Mouse (Mus musculus) midbrain, embryonic 11.5 days (tissue): ENCODE results near the gene Pacsin1. TPM values are rescaled to one million over a fixed set of nuclear protein-coding genes. Genes with fewer than 3 reads are reported as not detected.
A peak's percentile ranks its signal among the peaks of the same experiment; 100 is the strongest.

Experiments
- ATAC-seq: fragments of 200-750 bp; cut with Nextera tagmentation; 2 replicates; pipeline ENCODE4 v1.8.0; 2017; ENCODE audit warnings: moderate TSS enrichment, moderate library complexity; ENCODE audit not compliant: low FRiP score
- DNase-seq: peaks from one replicate; pipeline ENCODE4 v3.0.0; 2015; ENCODE audit warnings: low spot score; ENCODE audit errors: missing footprints
- H3K27ac ChIP-seq: fragments of 300-500 bp; sonication (generic); 2 replicates; pipeline ENCODE4 v1.5.1; 2014; ENCODE audit warnings: low read depth, low read length
- H3K27me3 ChIP-seq: fragments of 300-500 bp; sonication (generic); 2 replicates; pipeline ENCODE4 v1.6.1; 2014; ENCODE audit warnings: mild to moderate bottlenecking, low read length, moderate library complexity, mixed read lengths; ENCODE audit not compliant: control insufficient read depth, insufficient read depth
- H3K36me3 ChIP-seq: fragments of 300-500 bp; sonication (generic); 2 replicates; pipeline ENCODE4 v1.6.1; 2014; ENCODE audit warnings: mild to moderate bottlenecking, low read length, moderate library complexity, mixed read lengths; ENCODE audit not compliant: control insufficient read depth, insufficient read depth
- H3K4me1 ChIP-seq: fragments of 300-500 bp; sonication (generic); 2 replicates; pipeline ENCODE4 v1.6.1; 2014; ENCODE audit warnings: low read length; ENCODE audit not compliant: control insufficient read depth, insufficient read depth
- H3K4me2 ChIP-seq: fragments of 300-500 bp; sonication (generic); 2 replicates; pipeline ENCODE4 v1.6.1; 2014; ENCODE audit warnings: mild to moderate bottlenecking, moderate library complexity
- H3K4me3 ChIP-seq: fragments of 300-500 bp; sonication (generic); 2 replicates; pipeline ENCODE4 v1.5.1; 2014; ENCODE audit warnings: low read depth, low read length
- H3K9ac ChIP-seq: fragments of 300-500 bp; sonication (generic); 2 replicates; pipeline ENCODE4 v1.6.1; 2014; ENCODE audit warnings: low read length
- H3K9me3 ChIP-seq: fragments of 300-500 bp; sonication (generic); 2 replicates; pipeline ENCODE4 v1.6.1; 2016; ENCODE audit warnings: low read length; ENCODE audit not compliant: control insufficient read depth
- WGBS: fragments of 180-500 bp; shearing (Covaris S2); extraction: QIAGEN DNeasy Blood & Tissue Kit; methylation state at CpG from one replicate; pipeline ENCODE4 v1.1.7; 2014; 5-methylcytosine and 5-hydroxymethylcytosine counted together
- polyA plus RNA-seq: library from polyadenylated mRNA; unstranded; fragments of >200 nt; fragmentation: Nextera tagmentation; extraction: Ambion mirVana; gene quantifications from 2 replicates; pipeline ENCODE4 v1.2.1, GENCODE M21; 2014

Gene Pacsin1
- polyA plus RNA-seq, 1 experiment from 2014 or later = 4.5 TPM

- Histone ChIP-seq H3K4me3 (no peak overlapping the region), H3K27me3 (no peaks in the 10 kb centered on the region), H3K4me2 (no peak overlapping the region), H3K9ac (no peak overlapping the region), H3K27ac (no peak overlapping the region), H3K36me3 (no peaks in the 10 kb centered on the region), H3K4me1 (no peaks in the 10 kb centered on the region), H3K9me3 (no peaks in the 10 kb centered on the region)
- no peak for ATAC-seq
- WGBS = 95% methylated on average over 6 of the region's 6 CpGs
- no peak for DNase-seq
These were observed 85.7 kb downstream of the Pacsin1 start for GRCm38 (mm10) chr17:27740961-27741360.

GRCm38 (mm10) chr17:27746446-27746845, 91.1 kb downstream of the Pacsin1 start:
- ATAC-seq = no peak
- Histone ChIP-seq H3K9ac (no peak overlapping the region), H3K27ac (no peak overlapping the region), H3K4me2 (no peak overlapping the region), H3K4me3 (no peak overlapping the region), H3K9me3 (no peaks in the 10 kb centered on the region), H3K27me3 (no peaks in the 10 kb centered on the region), H3K4me1 (no peaks in the 10 kb centered on the region), H3K36me3 (no peaks in the 10 kb centered on the region)
- DNase-seq = no peak
- WGBS = 71% methylated on average over 4 of the region's 4 CpGs

GRCm38 (mm10) chr17:27748123-27748522, 92.8 kb downstream of the Pacsin1 start:
- WGBS = 82% methylated on average over 2 of the region's 2 CpGs
- H3K9ac ChIP-seq = no peak overlapping the region
- H3K4me3 ChIP-seq = no peak overlapping the region
- no peaks in the 10 kb centered on the region for H3K4me1 ChIP-seq
- H3K9me3 ChIP-seq = no peaks in the 10 kb centered on the region
- no peak overlapping the region for H3K4me2 ChIP-seq
- H3K36me3 ChIP-seq = no peaks in the 10 kb centered on the region
- ATAC-seq (no peak), DNase-seq (no peak)
- no peak overlapping the region for H3K27ac ChIP-seq
- H3K27me3 ChIP-seq = no peaks in the 10 kb centered on the region

DNA sequence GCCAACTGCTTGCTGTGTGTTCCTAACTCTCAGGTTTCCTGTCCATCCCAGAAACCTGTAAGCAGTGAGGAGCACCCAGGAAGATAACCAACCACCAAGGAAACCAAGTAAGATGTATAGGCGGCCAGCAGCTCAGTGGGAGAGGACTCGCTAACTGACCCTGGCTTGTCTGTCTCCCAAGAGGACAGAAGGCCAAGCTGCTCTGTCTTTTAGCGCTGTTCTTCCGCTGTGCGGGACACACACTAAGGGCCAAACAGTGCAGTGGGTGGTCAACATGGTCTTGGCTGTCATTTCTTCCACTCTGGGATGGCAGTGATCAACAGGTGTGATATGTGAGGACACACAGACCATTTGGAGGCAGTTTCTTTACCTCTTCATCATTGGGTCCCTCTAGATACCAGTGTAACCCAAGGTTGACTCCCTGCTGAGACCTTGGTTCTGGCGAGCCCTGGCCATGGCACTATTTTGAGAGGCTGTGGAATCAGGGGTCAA, 95.2 kb downstream of the Pacsin1 start:
- no peaks in the 10 kb centered on the region for H3K9me3 ChIP-seq
- ATAC-seq (no peak), DNase-seq (no peak)
- H3K36me3 ChIP-seq = no peaks in the 10 kb centered on the region
- no peaks in the 10 kb centered on the region for H3K27me3 ChIP-seq
- no peak overlapping the region for H3K9ac ChIP-seq
- no peak overlapping the region for H3K27ac ChIP-seq
- H3K4me2 ChIP-seq = no peak overlapping the region
- no peaks in the 10 kb centered on the region for H3K4me1 ChIP-seq
- H3K4me3 ChIP-seq = no peak overlapping the region
- 92% methylated on average over 6 of the region's 6 CpGs for whole genome bisulfite sequencing

DNA sequence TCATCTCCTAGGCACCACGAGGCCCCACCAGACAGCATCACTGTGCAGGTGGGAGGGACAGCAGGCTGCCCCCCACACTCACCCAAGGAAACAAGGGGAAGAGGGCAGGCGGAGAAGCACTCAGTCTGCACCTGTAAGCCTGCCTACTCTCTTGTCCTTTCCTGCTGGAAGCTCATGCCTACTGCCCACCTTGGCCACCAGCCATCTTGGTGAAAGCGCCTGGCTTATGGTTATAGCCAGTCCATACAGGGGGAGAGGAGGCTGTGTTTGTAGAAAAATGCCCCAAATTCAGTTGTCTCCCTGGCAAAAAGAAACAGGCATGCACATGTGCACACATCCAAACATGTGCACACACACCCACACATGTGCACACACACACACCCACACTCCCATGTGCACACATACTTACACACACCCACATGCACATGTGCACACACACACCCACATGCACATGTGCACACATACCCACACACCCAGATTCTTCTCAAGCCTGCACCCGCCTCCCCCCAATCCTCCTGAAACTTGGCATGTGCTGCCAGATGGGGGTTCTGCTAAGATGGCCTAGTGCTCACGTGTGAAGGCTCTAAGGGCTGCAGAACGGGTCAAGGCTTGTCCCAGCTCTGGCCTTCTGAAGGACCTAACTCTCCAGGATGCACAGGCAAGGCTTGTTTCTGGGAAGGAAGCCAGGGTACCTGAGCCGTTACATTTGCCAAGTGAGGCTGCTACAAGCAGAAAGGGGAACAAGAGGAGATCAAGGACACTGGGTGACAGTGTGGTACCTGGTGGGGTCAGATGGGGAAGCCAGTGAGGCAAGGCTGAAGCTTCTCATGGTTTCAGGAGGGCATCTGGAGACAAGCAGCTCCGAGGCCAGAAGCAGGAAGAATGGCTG, 96.2 kb downstream of the Pacsin1 start:
- Histone ChIP-seq H3K27me3 (no peaks in the 10 kb centered on the region), H3K9ac (no peak overlapping the region), H3K36me3 (no peaks in the 10 kb centered on the region), H3K4me1 (no peaks in the 10 kb centered on the region), H3K4me2 (no peak overlapping the region), H3K9me3 (no peaks in the 10 kb centered on the region), H3K27ac (no peak overlapping the region), H3K4me3 (no peak overlapping the region)
- DNase-seq (no peak), ATAC-seq (no peak)
- WGBS = 84% methylated on average over 8 of the region's 8 CpGs

DNA sequence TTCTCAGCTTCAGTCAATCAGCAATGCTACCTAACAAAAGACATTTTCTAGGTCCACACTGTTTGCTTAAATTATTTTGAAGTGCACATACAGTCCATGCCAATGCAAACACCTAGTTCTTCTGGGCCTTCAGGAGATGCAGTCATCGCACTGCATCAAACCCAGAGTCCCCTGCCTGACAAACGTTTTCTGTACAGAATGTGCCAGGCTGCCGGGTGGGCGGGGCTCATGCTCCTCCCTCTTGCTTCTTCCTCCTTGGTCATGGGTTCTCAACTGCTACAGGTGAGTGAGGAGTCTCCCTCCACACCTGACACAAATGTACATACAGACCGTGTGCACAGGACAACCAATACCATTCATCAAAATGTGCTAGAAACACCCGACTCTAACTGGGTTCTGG, 104.9 kb downstream of the Pacsin1 start:
- no peaks in the 10 kb centered on the region; the same call in 1 of the 2 replicates for H3K9me3 ChIP-seq
- no peak overlapping the region for H3K4me3 ChIP-seq
- H3K27ac ChIP-seq = peak overlapping the region; percentile 11; the same call in 1 of the 2 replicates
- ATAC-seq = no peak
- WGBS = 82% methylated on average over 6 of the region's 6 CpGs
- peaks cover 7% of the 10 kb centered on the region for H3K36me3 ChIP-seq
- H3K4me1 ChIP-seq = peaks cover 9% of the 10 kb centered on the region
- H3K9ac ChIP-seq = no peak overlapping the region
- H3K4me2 ChIP-seq = no peak overlapping the region
- no peaks in the 10 kb centered on the region for H3K27me3 ChIP-seq
- no peak for DNase-seq

Other genes with a start within 250 kb of the Pacsin1 start
- gene Grm4, start 134.1 kb upstream of the Pacsin1 start, polyA plus RNA-seq = 3.5 and 3.6 TPM in 2 replicates
- 354 and 406 TPM in 2 replicates for gene Hmga1, start 99.0 kb upstream of the Pacsin1 start, polyA plus RNA-seq
- 14.8 and 20.2 TPM in 2 replicates for gene AI413582, start 89.8 kb upstream of the Pacsin1 start, polyA plus RNA-seq
- 44.5 and 46.0 TPM in 2 replicates for gene Nudt3, start 32.0 kb upstream of the Pacsin1 start, polyA plus RNA-seq
- not detected in 2 replicates for gene RPS10-NUDT3, start 20.3 kb upstream of the Pacsin1 start, polyA plus RNA-seq
- 845 and 859 TPM in 2 replicates for gene Rps10, start 18.8 kb upstream of the Pacsin1 start, polyA plus RNA-seq
- gene Spdef, start 73.4 kb downstream of the Pacsin1 start, polyA plus RNA-seq = 0.25 TPM in 1 of 2 replicates, not detected in the other
- gene D17Wsu92e, start 165.1 kb downstream of the Pacsin1 start, polyA plus RNA-seq = 8.7 and 10.9 TPM in 2 replicates
- 358 and 416 TPM in 2 replicates for gene Snrpc, start 182.6 kb downstream of the Pacsin1 start, polyA plus RNA-seq
- gene Uhrf1bp1, start 200.9 kb downstream of the Pacsin1 start, polyA plus RNA-seq = 4.9 TPM in 2 replicates